Mouse (Mus musculus) kidney, adult 8-10 months (tissue): ENCODE measurements around the gene Zbtb37.

Source experiments
- DNase-seq, 2 experiments: peaks; one replicate each; pipeline ENCODE4 v3.0.0; 2022

Zbtb37 gene

GRCm38 (mm10) chr1:160968643-160969042 lies 66.0 kb downstream of the Zbtb37 start:
- no peak for DNase-seq

GRCm38 (mm10) chr1:160967268-160967667 lies 67.4 kb downstream of the Zbtb37 start:
- DNase-seq = peak in 1 of 2 experiments; percentile 8

GRCm38 (mm10) chr1:160963199-160963598 lies 71.5 kb downstream of the Zbtb37 start:
- DNase-seq = no peak
